Mouse (Mus musculus): Measurements from ENCODE around the gene Cpxm1. TPM values are rescaled to one million over a fixed set of nuclear protein-coding genes. Genes with fewer than 3 reads are reported as not detected.

The Cpxm1 gene
- polyA plus RNA-seq, 1 experiment from 2014 or later, result 1.4 TPM

- Histone ChIP-seq H3K4me2 (ENCODE audit: low read depth, low read length) (no peak within 1 kb of the TSS), H3K4me1 (ENCODE audit: insufficient read depth) (no peaks in the 10 kb centered on the region), H3K36me3 (replicated peaks; ENCODE audit: insufficient read depth, low read length) (no peaks in the 10 kb centered on the region), H3K27me3 (ENCODE audit: insufficient read depth, low read length) (no peaks in the 10 kb centered on the region), H3K9ac (replicated peaks) (no peak within 1 kb of the TSS), H3K27ac (ENCODE audit: low read depth) (no peak within 1 kb of the TSS), H3K9me3 (ENCODE audit: low read length) (no peaks in the 10 kb centered on the region), H3K4me3 (ENCODE audit: low read depth, low read length) (no peak within 1 kb of the TSS)
- DNase-seq (no peak), ATAC-seq (no peak)
- TF ChIP-seq EP300 (IDR thresholded peaks at IDR 0.05; ENCODE audit: low read depth) (no peak), CTCF (IDR thresholded peaks at IDR 0.05; ENCODE audit: low read depth) (no peak)
- WGBS (ENCODE audit: insufficient replicate concordance), result 75% methylated on average over 2 of the region's 2 CpGs
Measured at GRCm38 (mm10) chr2:130406178-130406577, 8.8 kb upstream of the Cpxm1 start, which contains the start of gene Tmem239. TSS of gene Tmem239 (plus strand) at chr2:130406478.

- no peak for ATAC-seq
Measured at GRCm38 (mm10) chr2:130404939-130405338, 7.6 kb upstream of the Cpxm1 start, which contains the start of the genes Gm28372 and 1700020A23Rik. TSS of gene Gm28372 (plus strand) at chr2:130405239. TSS of gene 1700020A23Rik (plus strand) at chr2:130405259.

GRCm38 (mm10) chr2:130401891-130402290, 4.5 kb upstream of the Cpxm1 start:
- no peaks in the 10 kb centered on the region for H3K36me3 ChIP-seq (replicated peaks; ENCODE audit: insufficient read depth, low read length)
- TF ChIP-seq CTCF (IDR thresholded peaks at IDR 0.05; ENCODE audit: low read depth), result no peak
- DNase-seq (no peak), ATAC-seq (no peak)
- H3K27me3 ChIP-seq (ENCODE audit: insufficient read depth, low read length), result peaks cover 14% of the 10 kb centered on the region
- WGBS (ENCODE audit: insufficient replicate concordance), result 66% methylated on average over 4 of the region's 4 CpGs
- no peak overlapping the region for H3K4me3 ChIP-seq (ENCODE audit: low read depth, low read length)
- no peak overlapping the region for H3K27ac ChIP-seq (ENCODE audit: low read depth)
- no peak overlapping the region for H3K9ac ChIP-seq (replicated peaks)
- H3K4me1 ChIP-seq (ENCODE audit: insufficient read depth), result peaks cover 6% of the 10 kb centered on the region; the same call in 1 of the 2 replicates
- no peaks in the 10 kb centered on the region for H3K9me3 ChIP-seq (ENCODE audit: low read length)
- H3K4me2 ChIP-seq (ENCODE audit: low read depth, low read length), result no peak overlapping the region

More at GRCm38 (mm10) chr2:130404939-130405338, 7.6 kb upstream of the Cpxm1 start, which contains the start of the genes Gm28372 and 1700020A23Rik:
- H3K4me1 ChIP-seq (ENCODE audit: insufficient read depth), result no peaks in the 10 kb centered on the region
- TF ChIP-seq EP300 (IDR thresholded peaks at IDR 0.05; ENCODE audit: low read depth) (no peak), CTCF (IDR thresholded peaks at IDR 0.05; ENCODE audit: low read depth) (no peak)
- no peaks in the 10 kb centered on the region for H3K9me3 ChIP-seq (ENCODE audit: low read length)
- no peak within 1 kb of the TSS for H3K27ac ChIP-seq (ENCODE audit: low read depth)
- H3K4me2 ChIP-seq (ENCODE audit: low read depth, low read length), result no peak within 1 kb of the TSS
- H3K9ac ChIP-seq (replicated peaks), result no peak within 1 kb of the TSS
- 84% methylated on average over 1 of the region's 1 CpGs for WGBS (ENCODE audit: insufficient replicate concordance)
- H3K36me3 ChIP-seq (replicated peaks; ENCODE audit: insufficient read depth, low read length), result no peaks in the 10 kb centered on the region
- no peaks in the 10 kb centered on the region for H3K27me3 ChIP-seq (ENCODE audit: insufficient read depth, low read length)
- H3K4me3 ChIP-seq (ENCODE audit: low read depth, low read length), result no peak within 1 kb of the TSS
- DNase-seq, result no peak

- H3K27me3 ChIP-seq (ENCODE audit: insufficient read depth, low read length), result peaks cover 21% of the 10 kb centered on the region
- no peaks in the 10 kb centered on the region for H3K36me3 ChIP-seq (replicated peaks; ENCODE audit: insufficient read depth, low read length)
- TF ChIP-seq CTCF (IDR thresholded peaks at IDR 0.05; ENCODE audit: low read depth), result no peak
- no peak for TF ChIP-seq EP300 (IDR thresholded peaks at IDR 0.05; ENCODE audit: low read depth)
- no peak for DNase-seq
- H3K4me2 ChIP-seq (ENCODE audit: low read depth, low read length), result no peak overlapping the region
- H3K4me1 ChIP-seq (ENCODE audit: insufficient read depth), result peaks cover 6% of the 10 kb centered on the region; the same call in 1 of the 2 replicates
- H3K4me3 ChIP-seq (ENCODE audit: low read depth, low read length), result no peak overlapping the region
- H3K9me3 ChIP-seq (ENCODE audit: low read length), result no peaks in the 10 kb centered on the region
- H3K9ac ChIP-seq (replicated peaks), result no peak overlapping the region
- no peak for ATAC-seq
- no peak overlapping the region for H3K27ac ChIP-seq (ENCODE audit: low read depth)
- 81% methylated on average over 1 of the region's 1 CpGs for WGBS (ENCODE audit: insufficient replicate concordance)
Measured at GRCm38 (mm10) chr2:130400046-130400445, 2.7 kb upstream of the Cpxm1 start.

- Histone ChIP-seq H3K9me3 (ENCODE audit: low read length) (no peaks in the 10 kb centered on the region), H3K36me3 (replicated peaks; ENCODE audit: insufficient read depth, low read length) (no peaks in the 10 kb centered on the region), H3K27me3 (ENCODE audit: insufficient read depth, low read length) (peaks cover 21% of the 10 kb centered on the region), H3K4me2 (ENCODE audit: low read depth, low read length) (peak overlapping the region; percentile 77; the same call in 1 of the 2 replicates), H3K9ac (replicated peaks) (no peak overlapping the region), H3K4me3 (ENCODE audit: low read depth, low read length) (peak overlapping the region; percentile 41), H3K4me1 (ENCODE audit: insufficient read depth) (peaks cover 6% of the 10 kb centered on the region; the same call in 1 of the 2 replicates), H3K27ac (ENCODE audit: low read depth) (no peak overlapping the region)
- ATAC-seq (no peak), DNase-seq (no peak)
- TF ChIP-seq EP300 (IDR thresholded peaks at IDR 0.05; ENCODE audit: low read depth) (no peak), CTCF (IDR thresholded peaks at IDR 0.05; ENCODE audit: low read depth) (no peak)
- WGBS (ENCODE audit: insufficient replicate concordance), result 16% methylated on average over 14 of the region's 14 CpGs
Measured at GRCm38 (mm10) chr2:130398091-130398490, 717 bp upstream of the Cpxm1 start.

- Histone ChIP-seq H3K4me1 (ENCODE audit: insufficient read depth) (peaks cover 6% of the 10 kb centered on the region; the same call in 1 of the 2 replicates), H3K4me3 (ENCODE audit: low read depth, low read length) (no peak overlapping the region), H3K4me2 (ENCODE audit: low read depth, low read length) (no peak overlapping the region), H3K9ac (replicated peaks) (no peak overlapping the region), H3K27ac (ENCODE audit: low read depth) (no peak overlapping the region), H3K36me3 (replicated peaks; ENCODE audit: insufficient read depth, low read length) (no peaks in the 10 kb centered on the region), H3K27me3 (ENCODE audit: insufficient read depth, low read length) (peaks cover 21% of the 10 kb centered on the region), H3K9me3 (ENCODE audit: low read length) (no peaks in the 10 kb centered on the region)
- DNase-seq (no peak), ATAC-seq (no peak)
- WGBS (ENCODE audit: insufficient replicate concordance), result 77% methylated on average over 11 of the region's 11 CpGs
- TF ChIP-seq EP300 (IDR thresholded peaks at IDR 0.05; ENCODE audit: low read depth) (no peak), CTCF (IDR thresholded peaks at IDR 0.05; ENCODE audit: low read depth) (no peak)
Measured at GRCm38 (mm10) chr2:130395696-130396095, 1.7 kb downstream of the Cpxm1 start.
